Mouse (Mus musculus) small intestine, adult 2 months (tissue): ENCODE measurements around the gene Ccn6. TPM values are rescaled to one million over a fixed set of nuclear protein-coding genes. Genes with fewer than 3 reads are reported as not detected.

Experiments
- H3K27ac ChIP-seq: fragments of 200-500 bp; 2 replicates; pipeline ENCODE4 v1.5.1; 2012; ENCODE audit warnings: low read depth, low read length, control low read depth, inconsistent platforms; ENCODE audit not compliant: insufficient read depth
- H3K27me3 ChIP-seq: fragments of 200-500 bp; 2 replicates; pipeline ENCODE4 v1.6.1; 2012; ENCODE audit warnings: mild to moderate bottlenecking, moderate library complexity, low read length, inconsistent platforms; ENCODE audit not compliant: control insufficient read depth, insufficient read depth
- H3K36me3 ChIP-seq: fragments of 200-500 bp; 2 replicates; pipeline ENCODE4 v1.6.1; 2012; ENCODE audit warnings: mild to moderate bottlenecking, low read length, control low read depth, inconsistent platforms; ENCODE audit not compliant: control insufficient read depth, insufficient read depth
- H3K4me1 ChIP-seq: fragments of 200-500 bp; 2 replicates; pipeline ENCODE4 v1.6.1; 2012; ENCODE audit warnings: low read length, inconsistent platforms, mixed read lengths; ENCODE audit not compliant: control insufficient read depth, insufficient read depth, insufficient read length
- H3K4me3 ChIP-seq: fragments of 200-500 bp; 2 replicates; pipeline ENCODE4 v1.5.1; 2012; ENCODE audit warnings: low read depth, mild to moderate bottlenecking, control low read depth, inconsistent platforms, low read length, moderate library complexity
- CTCF ChIP-seq: fragments of 200-500 bp; IDR thresholded peaks from 2 replicates; pipeline ENCODE4 v1.5.1; 2012; ENCODE audit warnings: low read depth, mild to moderate bottlenecking, control low read depth, inconsistent platforms, low read length, moderate library complexity, mixed read lengths; ENCODE audit not compliant: insufficient replicate concordance, insufficient read length; ENCODE audit errors: extremely low read depth
- POLR2A ChIP-seq: fragments of 200-500 bp; IDR thresholded peaks from 2 replicates; pipeline ENCODE4 v1.6.1; 2012; ENCODE audit warnings: low read depth, mild to moderate bottlenecking, control low read depth, inconsistent platforms, low read length, moderate library complexity
- WGBS: fragments of 180-500 bp; shearing (Covaris S2); methylation state at CpG from one replicate; pipeline ENCODE4 v1.1.7; 2018; 5-methylcytosine and 5-hydroxymethylcytosine counted together
- polyA plus RNA-seq: library from polyadenylated mRNA; depleted of rRNA; stranded (reverse); fragments of >200 nt; gene quantifications from 2 replicates; pipeline ENCODE4 v1.2.3, GENCODE M21; 2012; rRNA removed

Gene Ccn6
- polyA plus RNA-seq, 1 experiment, result 0.08 TPM

- Histone ChIP-seq H3K4me1 (no peaks in the 10 kb centered on the region), H3K4me3 (no peak overlapping the region), H3K27me3 (no peaks in the 10 kb centered on the region), H3K27ac (no peak overlapping the region), H3K36me3 (no peaks in the 10 kb centered on the region; the same call in 1 of the 2 replicates)
- WGBS, result 82% methylated on average over 8 of the region's 8 CpGs
- TF ChIP-seq POLR2A, result no peak
- TF ChIP-seq CTCF, result no peak
Observed at GRCm38 (mm10) chr10:39104803-39105449, 58.7 kb downstream of the Ccn6 start.

Other genes starting within 250 kb of the Ccn6 start
- gene Lama4, start 198.3 kb downstream of the Ccn6 start, polyA plus RNA-seq, result 5.4 and 8.9 TPM in 2 replicates
- 0.46 TPM in 1 of 2 replicates, not detected in the other for gene Fam229b, start 29.9 kb downstream of the Ccn6 start, polyA plus RNA-seq
- 0.80 and 1.6 TPM in 2 replicates for gene Tube1, start 29.8 kb downstream of the Ccn6 start, polyA plus RNA-seq
- gene Fyn, start 205.1 kb upstream of the Ccn6 start, polyA plus RNA-seq, result 4.6 and 7.3 TPM in 2 replicates